Mouse (Mus musculus): Measurements from ENCODE around the gene E2f1.

E2f1 gene

GRCm38 (mm10) chr2:154583906-154584872 lies 14.5 kb upstream of the E2f1 start:
- peak; percentile 90 for DNase-seq (ENCODE audit: low spot score)

GRCm38 (mm10) chr2:154581421-154581820 lies 11.7 kb upstream of the E2f1 start:
- DNase-seq (ENCODE audit: low spot score) = no peak

GRCm38 (mm10) chr2:154580586-154580985 lies 10.9 kb upstream of the E2f1 start:
- no peak for DNase-seq (ENCODE audit: low spot score)

GRCm38 (mm10) chr2:154577744-154578067 lies 8.0 kb upstream of the E2f1 start:
- DNase-seq (ENCODE audit: low spot score) = no peak

GRCm38 (mm10) chr2:154576876-154577743 lies 7.4 kb upstream of the E2f1 start:
- DNase-seq (ENCODE audit: low spot score) = no peak

- DNase-seq (ENCODE audit: low spot score) = no peak
Observed at GRCm38 (mm10) chr2:154574271-154574670, 4.6 kb upstream of the E2f1 start.

- no peak for DNase-seq (ENCODE audit: low spot score)
Observed at GRCm38 (mm10) chr2:154572996-154573395, 3.3 kb upstream of the E2f1 start.

- no peak for DNase-seq (ENCODE audit: low spot score)
Observed at GRCm38 (mm10) chr2:154571976-154572375, 2.3 kb upstream of the E2f1 start.

- DNase-seq (ENCODE audit: low spot score) = no peak
Observed at GRCm38 (mm10) chr2:154571266-154571665, 1.6 kb upstream of the E2f1 start.

- DNase-seq (ENCODE audit: low spot score) = no peak
Observed at GRCm38 (mm10) chr2:154570666-154571065, 974 bp upstream of the E2f1 start.

GRCm38 (mm10) chr2:154569071-154569748 lies 482 bp downstream of the E2f1 start:
- DNase-seq (ENCODE audit: low spot score) = no peak

- DNase-seq (ENCODE audit: low spot score) = no peak
Observed at GRCm38 (mm10) chr2:154568329-154569070, 1.2 kb downstream of the E2f1 start.

GRCm38 (mm10) chr2:154567766-154568165 lies 1.9 kb downstream of the E2f1 start:
- DNase-seq (ENCODE audit: low spot score) = no peak

- DNase-seq (ENCODE audit: low spot score) = no peak
Observed at GRCm38 (mm10) chr2:154566641-154567040, 3.1 kb downstream of the E2f1 start.

- DNase-seq (ENCODE audit: low spot score) = no peak
Observed at GRCm38 (mm10) chr2:154565562-154565961, 4.1 kb downstream of the E2f1 start.

- DNase-seq (ENCODE audit: low spot score) = no peak
Observed at GRCm38 (mm10) chr2:154563612-154564170, 6.0 kb downstream of the E2f1 start.

- peak; percentile 54 for DNase-seq (ENCODE audit: low spot score)
Observed at GRCm38 (mm10) chr2:154558264-154559039, 11.2 kb downstream of the E2f1 start, which contains the start of gene Necab3. Gene Necab3 (minus strand): TSS chr2:154558890.

GRCm38 (mm10) chr2:154557184-154557832 lies 12.4 kb downstream of the E2f1 start:
- no peak for DNase-seq (ENCODE audit: low spot score)

- DNase-seq (ENCODE audit: low spot score) = no peak
Observed at GRCm38 (mm10) chr2:154555235-154555634, 14.5 kb downstream of the E2f1 start.

GRCm38 (mm10) chr2:154552424-154552907 lies 17.2 kb downstream of the E2f1 start:
- peak; percentile 76 for DNase-seq (ENCODE audit: low spot score)
